Mouse (Mus musculus): Measurements from ENCODE around the gene Cerk. TPM values are rescaled to one million over a fixed set of nuclear protein-coding genes. Genes with fewer than 3 reads are reported as not detected.

The Cerk gene
- 16.0 and 16.1 TPM in 2 replicates for polyA plus RNA-seq (2014; fragmentation: Nextera tagmentation; extraction: Ambion mirVana)

DNA sequence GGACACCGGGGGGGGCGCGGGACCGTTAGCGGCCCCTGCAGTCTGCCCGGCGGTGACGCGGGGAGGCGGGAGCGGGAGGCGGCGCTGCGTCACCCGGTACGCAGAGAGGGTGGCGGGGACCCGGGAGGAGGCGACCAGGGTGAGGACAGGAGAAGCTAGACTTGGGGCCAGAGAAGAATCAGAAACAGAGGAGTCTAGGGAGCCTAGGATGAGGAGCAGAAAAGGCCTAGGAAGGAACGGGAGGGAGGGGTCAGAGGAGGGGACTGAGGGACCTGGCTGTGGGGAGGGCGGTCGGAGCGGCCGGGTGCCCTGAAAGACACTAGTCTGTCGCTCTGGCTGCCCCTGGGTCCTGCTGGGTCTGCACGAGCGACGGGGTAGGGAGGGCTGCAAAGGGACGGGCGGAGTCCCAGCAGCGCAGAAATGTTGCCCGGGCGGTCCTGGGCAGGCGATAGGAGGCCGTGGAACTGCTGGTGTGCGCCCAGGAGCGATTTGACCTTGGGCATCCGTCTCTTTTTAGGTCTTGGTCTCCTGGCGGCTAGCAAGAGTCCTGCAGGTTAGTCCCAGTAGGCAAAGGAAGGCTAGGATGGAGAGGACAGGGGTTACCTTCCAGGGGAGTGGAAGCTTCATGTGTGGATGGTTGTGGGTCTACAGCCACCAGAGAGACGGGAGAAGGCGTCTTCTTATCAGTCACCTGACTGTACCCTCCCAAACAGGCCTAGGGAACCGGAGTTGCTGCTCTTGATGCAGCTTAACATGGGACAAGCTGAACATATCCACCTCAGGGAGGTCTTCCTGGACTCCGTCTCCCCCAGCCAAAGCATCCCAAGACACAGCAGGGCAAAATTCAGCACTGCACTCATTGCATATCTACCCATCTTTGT is at the start of gene Cerk:
Gene Cerk, minus strand, starts transcription at position 453 of the 881 bp plus-strand sequence.
- H3K4me3 ChIP-seq (ENCODE audit: low read depth, low read length), result peak within 1 kb of the TSS; percentile 86
- no peaks in the 10 kb centered on the region for H3K27me3 ChIP-seq (replicated peaks; ENCODE audit: control insufficient read depth, insufficient read depth, low read length)
- no peaks in the 10 kb centered on the region for H3K36me3 ChIP-seq (ENCODE audit: control insufficient read depth, insufficient read depth, low read length)
- ATAC-seq (ENCODE audit: low read depth) (peak; percentile 59), DNase-seq (ENCODE audit: low spot score) (no peak)
- peak within 1 kb of the TSS; percentile 92 for H3K9ac ChIP-seq (ENCODE audit: low read depth, low read length)
- H3K9me3 ChIP-seq (ENCODE audit: control insufficient read depth, low read length), result no peaks in the 10 kb centered on the region
- peaks cover 18% of the 10 kb centered on the region for H3K4me1 ChIP-seq (ENCODE audit: control insufficient read depth, insufficient read depth, low read length)
- H3K27ac ChIP-seq (replicated peaks; ENCODE audit: low read depth, low read length), result peak within 1 kb of the TSS; percentile 86
- WGBS, result 4% methylated on average over 30 of the region's 43 CpGs
- H3K4me2 ChIP-seq (ENCODE audit: low read depth, low read length), result peak within 1 kb of the TSS; percentile 67

DNA sequence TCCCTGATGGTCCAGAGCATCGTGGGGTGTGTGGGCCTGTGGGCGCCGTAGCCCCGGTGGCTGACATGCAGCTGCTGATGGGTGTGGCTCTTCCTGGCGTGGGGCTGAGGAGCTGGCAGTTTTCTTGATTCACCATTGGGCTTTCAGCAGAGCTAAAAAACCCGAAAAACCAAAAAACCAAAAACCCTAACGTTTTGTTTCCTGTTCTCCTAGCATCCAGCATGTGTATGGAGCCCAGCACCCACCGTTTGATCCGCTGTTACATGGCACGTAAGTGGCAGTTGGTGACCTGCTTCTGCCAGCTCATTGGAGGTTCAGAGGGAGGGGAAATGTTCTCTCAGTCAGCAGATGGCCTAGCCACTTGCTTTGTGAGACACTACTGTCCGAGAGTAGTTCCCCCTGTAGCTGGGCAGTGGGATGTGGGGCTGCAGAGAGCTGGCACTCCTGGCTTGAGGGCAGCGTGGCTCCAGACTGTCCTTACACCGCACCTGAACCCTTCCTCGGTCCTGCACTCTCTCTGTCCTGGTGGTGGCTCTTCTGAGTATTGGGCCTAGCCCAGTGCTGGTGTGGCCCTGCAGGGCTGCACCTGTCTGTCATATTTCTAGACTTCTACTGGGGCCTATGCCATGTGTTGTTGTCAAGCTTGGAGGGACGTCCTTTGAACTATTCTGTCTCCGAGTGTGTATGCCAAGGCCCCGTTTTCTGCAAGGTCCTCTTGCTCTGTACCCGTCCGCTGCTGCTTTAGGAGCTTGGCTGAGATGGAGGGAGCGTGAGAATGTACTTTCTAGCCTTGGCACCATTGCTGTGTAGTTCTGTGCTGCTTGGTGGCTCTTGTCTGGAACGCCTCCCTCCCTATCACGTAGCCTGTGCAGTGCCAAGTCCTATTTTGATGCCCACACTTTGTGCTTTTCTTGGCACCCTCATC is 48.8 kb upstream of the Cerk start:
- Histone ChIP-seq H3K4me1 (ENCODE audit: control insufficient read depth, insufficient read depth, low read length) (no peaks in the 10 kb centered on the region), H3K27me3 (replicated peaks; ENCODE audit: control insufficient read depth, insufficient read depth, low read length) (no peaks in the 10 kb centered on the region), H3K4me3 (ENCODE audit: low read depth, low read length) (no peak overlapping the region), H3K27ac (replicated peaks; ENCODE audit: low read depth, low read length) (no peak overlapping the region), H3K9me3 (ENCODE audit: control insufficient read depth, low read length) (no peaks in the 10 kb centered on the region), H3K4me2 (ENCODE audit: low read depth, low read length) (no peak overlapping the region), H3K36me3 (ENCODE audit: control insufficient read depth, insufficient read depth, low read length) (no peaks in the 10 kb centered on the region), H3K9ac (ENCODE audit: low read depth, low read length) (no peak overlapping the region)
- 84% methylated on average over 22 of the region's 22 CpGs for whole genome bisulfite sequencing
- ATAC-seq (ENCODE audit: low read depth) (no peak), DNase-seq (ENCODE audit: low spot score) (no peak)

DNA sequence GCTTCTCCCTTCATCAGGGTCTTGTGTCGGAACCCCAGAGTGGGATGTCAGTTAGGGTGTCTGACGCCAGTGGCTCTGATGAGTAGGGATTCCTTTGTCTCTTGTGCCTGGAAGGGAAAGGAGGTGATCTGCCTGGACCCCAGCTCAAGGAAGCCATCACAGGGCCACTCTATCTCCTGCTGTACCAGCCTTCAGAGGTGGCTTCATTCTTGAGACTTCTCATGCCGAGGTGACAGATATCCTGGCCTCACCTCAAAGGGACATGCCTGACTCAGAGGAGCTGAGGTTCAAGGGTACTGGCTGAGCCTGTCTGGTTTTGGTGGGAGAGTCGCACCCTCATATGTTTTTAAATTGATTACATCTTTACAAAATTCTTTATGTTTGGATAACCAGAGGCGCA is 48.1 kb upstream of the Cerk start:
- ATAC-seq (ENCODE audit: low read depth), result no peak
- H3K27ac ChIP-seq (replicated peaks; ENCODE audit: low read depth, low read length), result no peak overlapping the region
- H3K36me3 ChIP-seq (ENCODE audit: control insufficient read depth, insufficient read depth, low read length), result no peaks in the 10 kb centered on the region
- no peaks in the 10 kb centered on the region for H3K27me3 ChIP-seq (replicated peaks; ENCODE audit: control insufficient read depth, insufficient read depth, low read length)
- 81% methylated on average over 5 of the region's 5 CpGs for WGBS
- no peak overlapping the region for H3K9ac ChIP-seq (ENCODE audit: low read depth, low read length)
- no peaks in the 10 kb centered on the region for H3K9me3 ChIP-seq (ENCODE audit: control insufficient read depth, low read length)
- no peak overlapping the region for H3K4me2 ChIP-seq (ENCODE audit: low read depth, low read length)
- no peak for DNase-seq (ENCODE audit: low spot score)
- H3K4me1 ChIP-seq (ENCODE audit: control insufficient read depth, insufficient read depth, low read length), result no peaks in the 10 kb centered on the region
- no peak overlapping the region for H3K4me3 ChIP-seq (ENCODE audit: low read depth, low read length)

DNA sequence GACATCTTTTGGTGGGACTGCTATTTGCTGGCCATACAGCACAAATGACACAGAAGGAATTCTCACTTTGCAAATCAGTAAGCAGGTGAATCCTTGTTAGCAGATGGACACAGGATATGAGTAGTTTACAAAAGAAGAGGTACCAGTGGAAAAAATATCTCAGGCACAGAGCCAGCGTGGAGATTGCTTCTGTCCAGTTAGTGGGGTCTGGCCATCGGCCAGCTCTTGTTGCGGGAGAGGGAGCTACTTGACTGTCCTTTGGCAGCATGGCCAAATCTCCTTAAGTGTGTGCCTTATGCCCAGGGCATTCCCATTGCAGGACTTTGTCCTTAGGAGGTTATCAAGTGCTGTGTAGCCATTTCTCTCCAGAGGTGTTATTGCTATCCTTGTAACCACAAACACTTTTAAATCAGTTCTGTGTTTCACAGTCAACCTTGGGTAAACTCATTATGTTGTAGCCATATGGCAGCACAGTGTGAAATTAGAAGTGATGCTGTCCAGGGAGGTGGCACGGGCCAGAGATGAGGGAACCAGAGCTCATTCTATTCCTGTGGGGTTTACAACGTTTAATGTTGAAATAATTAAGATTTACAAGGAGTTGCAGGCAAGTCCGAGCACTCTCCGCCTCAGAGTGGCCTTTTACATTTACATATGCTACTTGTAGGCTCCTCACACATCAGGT is 46.0 kb upstream of the Cerk start:
- DNase-seq (ENCODE audit: low spot score), result no peak
- no peak for ATAC-seq (ENCODE audit: low read depth)
- WGBS, result 58% methylated on average over 7 of the region's 7 CpGs
- Histone ChIP-seq H3K36me3 (ENCODE audit: control insufficient read depth, insufficient read depth, low read length) (no peaks in the 10 kb centered on the region), H3K27me3 (replicated peaks; ENCODE audit: control insufficient read depth, insufficient read depth, low read length) (no peaks in the 10 kb centered on the region), H3K9me3 (ENCODE audit: control insufficient read depth, low read length) (no peaks in the 10 kb centered on the region), H3K9ac (ENCODE audit: low read depth, low read length) (no peak overlapping the region), H3K4me3 (ENCODE audit: low read depth, low read length) (no peak overlapping the region), H3K27ac (replicated peaks; ENCODE audit: low read depth, low read length) (no peak overlapping the region), H3K4me2 (ENCODE audit: low read depth, low read length) (no peak overlapping the region), H3K4me1 (ENCODE audit: control insufficient read depth, insufficient read depth, low read length) (no peaks in the 10 kb centered on the region)

DNA sequence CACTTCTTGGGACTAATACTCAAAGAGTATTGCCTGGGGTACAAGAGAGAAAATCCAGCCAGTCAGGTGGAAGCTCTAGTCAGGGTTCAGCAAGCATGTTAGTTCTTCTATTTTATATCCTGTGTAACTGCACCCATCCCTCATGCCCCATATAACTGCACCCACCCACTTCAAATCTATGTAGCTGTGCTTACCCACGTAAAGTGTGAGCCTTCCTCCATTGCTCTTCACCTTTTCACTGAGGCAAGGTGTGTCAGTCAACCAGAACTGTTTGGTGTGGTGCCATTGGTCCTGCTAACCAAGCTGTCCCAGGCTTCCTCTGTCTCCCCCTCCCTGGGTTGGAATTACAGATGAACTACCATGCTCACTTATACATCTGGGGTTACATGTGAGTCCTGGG is 45.2 kb upstream of the Cerk start:
- DNase-seq (ENCODE audit: low spot score) (no peak), ATAC-seq (ENCODE audit: low read depth) (no peak)
- H3K9ac ChIP-seq (ENCODE audit: low read depth, low read length), result no peak overlapping the region
- H3K4me2 ChIP-seq (ENCODE audit: low read depth, low read length), result no peak overlapping the region
- H3K36me3 ChIP-seq (ENCODE audit: control insufficient read depth, insufficient read depth, low read length), result no peaks in the 10 kb centered on the region
- no peak overlapping the region for H3K4me3 ChIP-seq (ENCODE audit: low read depth, low read length)
- H3K4me1 ChIP-seq (ENCODE audit: control insufficient read depth, insufficient read depth, low read length), result no peaks in the 10 kb centered on the region
- no peaks in the 10 kb centered on the region for H3K9me3 ChIP-seq (ENCODE audit: control insufficient read depth, low read length)
- no peak overlapping the region for H3K27ac ChIP-seq (replicated peaks; ENCODE audit: low read depth, low read length)
- WGBS, result 58% methylated on average over 1 of the region's 1 CpGs
- no peaks in the 10 kb centered on the region for H3K27me3 ChIP-seq (replicated peaks; ENCODE audit: control insufficient read depth, insufficient read depth, low read length)

DNA sequence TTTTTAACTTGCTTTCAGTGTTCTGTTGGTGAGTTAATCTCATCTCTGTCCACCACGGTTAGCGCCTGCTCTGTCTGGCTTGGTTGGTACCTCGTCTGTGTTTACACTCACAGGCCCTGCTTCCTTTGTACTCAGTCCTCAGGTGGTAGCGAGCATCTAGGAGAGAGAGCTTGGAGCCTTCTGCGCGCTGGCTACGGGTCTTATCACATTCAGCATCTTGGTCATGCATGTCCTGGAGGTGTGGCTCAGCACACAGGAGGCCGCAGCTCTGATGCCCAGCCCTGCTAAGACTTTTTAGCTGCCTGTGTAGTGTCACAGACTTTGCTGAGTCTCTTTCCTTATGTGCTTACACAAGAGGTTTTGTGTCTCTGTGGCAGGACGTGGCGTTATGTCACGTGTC is 43.7 kb upstream of the Cerk start:
- Histone ChIP-seq H3K9ac (ENCODE audit: low read depth, low read length) (no peak overlapping the region), H3K4me2 (ENCODE audit: low read depth, low read length) (no peak overlapping the region), H3K4me3 (ENCODE audit: low read depth, low read length) (no peak overlapping the region), H3K4me1 (ENCODE audit: control insufficient read depth, insufficient read depth, low read length) (no peaks in the 10 kb centered on the region), H3K27ac (replicated peaks; ENCODE audit: low read depth, low read length) (no peak overlapping the region), H3K9me3 (ENCODE audit: control insufficient read depth, low read length) (no peaks in the 10 kb centered on the region), H3K36me3 (ENCODE audit: control insufficient read depth, insufficient read depth, low read length) (no peaks in the 10 kb centered on the region), H3K27me3 (replicated peaks; ENCODE audit: control insufficient read depth, insufficient read depth, low read length) (no peaks in the 10 kb centered on the region)
- DNase-seq (ENCODE audit: low spot score), result no peak
- 77% methylated on average over 11 of the region's 11 CpGs for WGBS
- ATAC-seq (ENCODE audit: low read depth), result no peak

- Histone ChIP-seq H3K27ac (replicated peaks; ENCODE audit: low read depth, low read length) (no peak overlapping the region), H3K9me3 (ENCODE audit: control insufficient read depth, low read length) (no peaks in the 10 kb centered on the region), H3K4me1 (ENCODE audit: control insufficient read depth, insufficient read depth, low read length) (no peaks in the 10 kb centered on the region), H3K9ac (ENCODE audit: low read depth, low read length) (no peak overlapping the region), H3K27me3 (replicated peaks; ENCODE audit: control insufficient read depth, insufficient read depth, low read length) (no peaks in the 10 kb centered on the region), H3K36me3 (ENCODE audit: control insufficient read depth, insufficient read depth, low read length) (no peaks in the 10 kb centered on the region), H3K4me3 (ENCODE audit: low read depth, low read length) (no peak overlapping the region), H3K4me2 (ENCODE audit: low read depth, low read length) (no peak overlapping the region)
- WGBS, result 88% methylated on average over 8 of the region's 8 CpGs
- DNase-seq (ENCODE audit: low spot score) (no peak), ATAC-seq (ENCODE audit: low read depth) (no peak)
Observed at GRCm38 (mm10) chr15:86229088-86229487, 43.1 kb upstream of the Cerk start.

DNA sequence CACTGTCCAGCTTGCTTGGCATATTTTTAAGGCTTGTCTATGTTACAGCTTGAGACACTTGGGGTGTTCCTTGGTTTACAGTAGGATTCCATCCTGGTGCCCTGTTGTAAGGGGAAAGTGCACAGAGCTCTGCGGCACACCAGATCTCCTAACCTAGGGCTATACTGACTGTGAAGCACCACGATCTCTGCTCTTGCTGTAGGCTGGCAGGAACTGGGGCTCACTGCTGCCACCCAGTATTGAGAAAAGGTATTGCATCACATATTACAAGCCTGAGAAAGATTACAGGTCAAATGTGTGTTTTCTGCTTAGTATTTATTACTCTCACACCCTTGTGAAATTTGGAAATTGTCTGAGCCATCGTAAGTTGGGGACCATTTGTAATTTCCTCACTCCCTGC is 42.2 kb upstream of the Cerk start:
- H3K27ac ChIP-seq (replicated peaks; ENCODE audit: low read depth, low read length), result no peak overlapping the region
- no peaks in the 10 kb centered on the region for H3K27me3 ChIP-seq (replicated peaks; ENCODE audit: control insufficient read depth, insufficient read depth, low read length)
- ATAC-seq (ENCODE audit: low read depth) (peak; percentile 53; the same call in 1 of the 2 replicates), DNase-seq (ENCODE audit: low spot score) (peak; percentile 30)
- H3K4me1 ChIP-seq (ENCODE audit: control insufficient read depth, insufficient read depth, low read length), result no peaks in the 10 kb centered on the region
- H3K4me3 ChIP-seq (ENCODE audit: low read depth, low read length), result no peak overlapping the region
- H3K9ac ChIP-seq (ENCODE audit: low read depth, low read length), result no peak overlapping the region
- no peak overlapping the region for H3K4me2 ChIP-seq (ENCODE audit: low read depth, low read length)
- no peaks in the 10 kb centered on the region for H3K36me3 ChIP-seq (ENCODE audit: control insufficient read depth, insufficient read depth, low read length)
- H3K9me3 ChIP-seq (ENCODE audit: control insufficient read depth, low read length), result no peaks in the 10 kb centered on the region
- WGBS, result 47% methylated on average over 3 of the region's 3 CpGs

Measured in embryonic facial prominence, embryonic 14.5 days (tissue).